Mouse (Mus musculus) hindbrain, embryonic 16.5 days (tissue): Measurements from ENCODE around the gene Catsperg2. TPM values are rescaled to one million over a fixed set of nuclear protein-coding genes. Genes with fewer than 3 reads are reported as not detected.
A peak's percentile ranks its signal among the peaks of the same experiment; 100 is the strongest.
"Not testable (repeated sequence)": the region's sequence is repeated elsewhere in the genome, so short reads cannot be mapped to it uniquely, and the experiment has no call there.

Source experiments
- ATAC-seq: fragments of 200-750 bp; cut with Nextera tagmentation; 2 replicates; pipeline ENCODE4 v1.8.0; 2017; ENCODE audit warnings: moderate TSS enrichment, moderate library complexity
- H3K27ac ChIP-seq: fragments of 300-500 bp; sonication (generic); 2 replicates; pipeline ENCODE4 v1.5.1; 2014; ENCODE audit warnings: low read depth, mild to moderate bottlenecking, control low read depth, low read length, moderate library complexity
- H3K27me3 ChIP-seq: fragments of 300-500 bp; sonication (generic); replicated peaks from 2 replicates; pipeline ENCODE4 v1.6.1; 2014; ENCODE audit warnings: low read length; ENCODE audit not compliant: control insufficient read depth, insufficient read depth
- H3K36me3 ChIP-seq: fragments of 300-500 bp; sonication (generic); 2 replicates; pipeline ENCODE4 v1.6.1; 2014; ENCODE audit warnings: mild to moderate bottlenecking, low read length, moderate library complexity, mixed read lengths; ENCODE audit not compliant: control insufficient read depth, insufficient read depth
- H3K4me1 ChIP-seq: fragments of 300-500 bp; sonication (generic); 2 replicates; pipeline ENCODE4 v1.6.1; 2014; ENCODE audit warnings: low read depth, low read length; ENCODE audit not compliant: control insufficient read depth, insufficient read depth
- H3K4me2 ChIP-seq: fragments of 300-500 bp; sonication (generic); 2 replicates; pipeline ENCODE4 v1.6.1; 2014; ENCODE audit warnings: mild to moderate bottlenecking, low read length, control low read depth, moderate library complexity
- H3K4me3 ChIP-seq: fragments of 300-500 bp; sonication (generic); 2 replicates; pipeline ENCODE4 v1.5.1; 2014; ENCODE audit warnings: mild to moderate bottlenecking, low read length, control low read depth, moderate library complexity
- H3K9ac ChIP-seq: fragments of 300-500 bp; sonication (generic); 2 replicates; pipeline ENCODE4 v1.6.1; 2014; ENCODE audit warnings: low read depth, mild to moderate bottlenecking, control low read depth, low read length, moderate library complexity
- H3K9me3 ChIP-seq: fragments of 300-500 bp; sonication (generic); 2 replicates; pipeline ENCODE4 v1.6.1; 2014; ENCODE audit warnings: mild to moderate bottlenecking, low read length, moderate library complexity; ENCODE audit not compliant: control insufficient read depth
- WGBS: fragments of 180-500 bp; shearing (Covaris S2); extraction: QIAGEN DNeasy Blood & Tissue Kit; methylation state at CpG from one replicate; pipeline ENCODE4 v1.1.7; 2014; 5-methylcytosine and 5-hydroxymethylcytosine counted together
- polyA plus RNA-seq: library from polyadenylated mRNA; unstranded; fragments of >200 nt; fragmentation: Nextera tagmentation; extraction: Ambion mirVana; gene quantifications from 2 replicates; pipeline ENCODE4 v1.2.1, GENCODE M21; 2015

Catsperg2 gene
- 0.56 and 0.67 TPM in 2 replicates for polyA plus RNA-seq

GRCm38 (mm10) chr7:29726860-29727259 lies at the start of gene Catsperg2:
Gene Catsperg2, minus strand, starts transcription at chr7:29727032.
- peak; percentile 70; the same call in 1 of the 2 replicates for ATAC-seq
- 60% methylated on average over 11 of the region's 11 CpGs for WGBS
- not testable (repeated sequence) for H3K4me2 ChIP-seq

GRCm38 (mm10) chr7:29776568-29776967 lies 49.7 kb upstream of the Catsperg2 start:
- no peaks in the 10 kb centered on the region for H3K4me1 ChIP-seq
- H3K27ac ChIP-seq: no peak overlapping the region
- WGBS: 96% methylated on average over 19 of the region's 19 CpGs

More at GRCm38 (mm10) chr7:29726860-29727259, at the start of gene Catsperg2:
- H3K27me3 ChIP-seq, H3K9ac ChIP-seq, H3K4me3 ChIP-seq, H3K27ac ChIP-seq, H3K36me3 ChIP-seq, H3K4me1 ChIP-seq, H3K9me3 ChIP-seq: not testable (repeated sequence)

GRCm38 (mm10) chr7:29774371-29774770 lies 47.5 kb upstream of the Catsperg2 start:
- 80% methylated on average over 3 of the region's 3 CpGs for WGBS
- Histone ChIP-seq H3K4me1 (peaks cover 4% of the 10 kb centered on the region), H3K9ac (no peak overlapping the region), H3K27me3 (no peaks in the 10 kb centered on the region), H3K4me3 (no peak overlapping the region), H3K27ac (no peak overlapping the region), H3K36me3 (peaks cover 43% of the 10 kb centered on the region), H3K4me2 (no peak overlapping the region), H3K9me3 (no peaks in the 10 kb centered on the region)
- ATAC-seq: no peak

More at GRCm38 (mm10) chr7:29776568-29776967, 49.7 kb upstream of the Catsperg2 start:
- Histone ChIP-seq H3K4me2 (no peak overlapping the region), H3K27me3 (no peaks in the 10 kb centered on the region), H3K9me3 (no peaks in the 10 kb centered on the region), H3K4me3 (no peak overlapping the region), H3K36me3 (peaks cover 49% of the 10 kb centered on the region), H3K9ac (no peak overlapping the region)
- no peak for ATAC-seq

GRCm38 (mm10) chr7:29773503-29773902 lies 46.7 kb upstream of the Catsperg2 start:
- ATAC-seq: no peak
- Histone ChIP-seq H3K9ac (no peak overlapping the region), H3K4me2 (no peak overlapping the region), H3K27me3 (no peaks in the 10 kb centered on the region), H3K27ac (no peak overlapping the region), H3K4me3 (no peak overlapping the region), H3K36me3 (peaks cover 38% of the 10 kb centered on the region), H3K4me1 (peaks cover 8% of the 10 kb centered on the region), H3K9me3 (no peaks in the 10 kb centered on the region)
- WGBS: 90% methylated on average over 7 of the region's 7 CpGs

- peak overlapping the region; percentile 58 for H3K4me3 ChIP-seq
- no peak for ATAC-seq
- no peaks in the 10 kb centered on the region for H3K9me3 ChIP-seq
- H3K9ac ChIP-seq: peak overlapping the region; percentile 61
- no peak overlapping the region for H3K27ac ChIP-seq
- peak overlapping the region; percentile 66 for H3K4me2 ChIP-seq
- peaks cover 8% of the 10 kb centered on the region; the same call in 1 of the 2 replicates for H3K36me3 ChIP-seq
- H3K27me3 ChIP-seq: no peaks in the 10 kb centered on the region
- WGBS: 6% methylated on average over 10 of the region's 10 CpGs
- H3K4me1 ChIP-seq: peaks cover 13% of the 10 kb centered on the region
Observed at GRCm38 (mm10) chr7:29768980-29769379, 42.1 kb upstream of the Catsperg2 start.

- peak within 1 kb of the TSS; percentile 82 for H3K27ac ChIP-seq
- ATAC-seq: peak; percentile 95
- no peaks in the 10 kb centered on the region for H3K27me3 ChIP-seq
- H3K4me2 ChIP-seq: peak within 1 kb of the TSS; percentile 66
- peaks cover 13% of the 10 kb centered on the region for H3K4me1 ChIP-seq
- H3K36me3 ChIP-seq: peaks cover 5% of the 10 kb centered on the region; the same call in 1 of the 2 replicates
- WGBS: under 1% methylated on average over 32 of the region's 32 CpGs
- H3K9me3 ChIP-seq: no peaks in the 10 kb centered on the region
- peak within 1 kb of the TSS; percentile 61 for H3K9ac ChIP-seq
- peak within 1 kb of the TSS; percentile 58 for H3K4me3 ChIP-seq
Observed at GRCm38 (mm10) chr7:29768090-29768900, 41.5 kb upstream of the Catsperg2 start, which contains the start of gene Zfp84. Gene Zfp84, plus strand, starts transcription at chr7:29768552.

GRCm38 (mm10) chr7:29767058-29767686 lies 40.3 kb upstream of the Catsperg2 start:
- no peaks in the 10 kb centered on the region for H3K9me3 ChIP-seq
- peak overlapping the region; percentile 64 for H3K4me2 ChIP-seq
- peaks cover 2% of the 10 kb centered on the region; the same call in 1 of the 2 replicates for H3K36me3 ChIP-seq
- 1% methylated on average over 15 of the region's 15 CpGs for WGBS
- peak overlapping the region; percentile 82 for H3K27ac ChIP-seq
- H3K9ac ChIP-seq: peak overlapping the region; percentile 68
- ATAC-seq: peak; percentile 54
- H3K4me1 ChIP-seq: peaks cover 13% of the 10 kb centered on the region
- H3K4me3 ChIP-seq: peak overlapping the region; percentile 50
- H3K27me3 ChIP-seq: no peaks in the 10 kb centered on the region

DNA sequence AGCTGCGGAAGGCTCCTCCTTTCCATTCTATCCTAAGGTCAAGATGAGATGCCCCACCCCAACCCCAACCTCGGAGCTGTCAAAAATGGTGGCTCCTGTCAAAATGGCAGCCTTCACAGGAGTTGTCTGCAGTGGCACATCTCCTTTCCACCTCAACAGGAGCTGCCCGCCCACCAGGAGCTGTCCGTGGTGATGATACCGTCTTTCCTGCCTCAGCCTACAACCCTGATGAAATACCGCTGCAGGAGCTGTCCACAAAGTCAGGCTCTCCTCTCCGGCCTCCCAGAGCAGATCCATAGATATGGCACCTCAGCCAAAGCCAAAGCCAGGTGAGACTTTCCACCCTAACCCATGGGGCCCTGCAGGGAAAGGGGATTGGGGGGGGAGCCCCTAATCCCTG lies 37.9 kb upstream of the Catsperg2 start:
- H3K4me3 ChIP-seq: no peak overlapping the region
- H3K27ac ChIP-seq: no peak overlapping the region
- H3K36me3 ChIP-seq: no peaks in the 10 kb centered on the region
- no peaks in the 10 kb centered on the region for H3K27me3 ChIP-seq
- peaks cover 13% of the 10 kb centered on the region for H3K4me1 ChIP-seq
- WGBS: 91% methylated on average over 7 of the region's 7 CpGs
- H3K9ac ChIP-seq: no peak overlapping the region
- H3K9me3 ChIP-seq: no peaks in the 10 kb centered on the region
- no peak overlapping the region for H3K4me2 ChIP-seq
- ATAC-seq: no peak

DNA sequence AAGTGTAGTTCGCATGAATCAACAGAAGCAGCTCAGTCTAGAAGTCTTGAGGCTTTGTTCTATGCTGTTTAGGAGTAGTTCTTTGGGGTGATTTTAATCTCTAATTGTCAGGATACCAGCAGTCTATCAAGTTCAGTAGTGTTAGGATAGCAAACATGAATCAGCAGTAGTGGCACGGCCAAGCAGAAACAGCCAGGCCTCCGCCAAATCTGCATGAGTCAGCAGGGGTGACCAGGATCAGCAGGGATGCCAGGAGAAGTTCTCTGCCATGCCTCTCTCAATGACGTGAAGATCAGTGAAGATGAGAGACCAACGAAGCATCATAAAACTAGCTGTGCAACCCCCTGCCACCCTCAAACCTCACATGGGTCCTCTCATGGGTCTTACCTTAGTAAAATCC lies 33.6 kb upstream of the Catsperg2 start:
- Histone ChIP-seq H3K36me3 (no peaks in the 10 kb centered on the region), H3K9ac (no peak overlapping the region), H3K4me2 (no peak overlapping the region), H3K4me3 (no peak overlapping the region), H3K9me3 (0 out of 2 replicates have a peak, but pooled peaks cover 5% of the 10 kb centered on the region), H3K27me3 (no peaks in the 10 kb centered on the region), H3K27ac (no peak overlapping the region), H3K4me1 (no peaks in the 10 kb centered on the region)
- ATAC-seq: no peak
- 84% methylated on average over 5 of the region's 5 CpGs for WGBS
